In the genomic region with DNA sequence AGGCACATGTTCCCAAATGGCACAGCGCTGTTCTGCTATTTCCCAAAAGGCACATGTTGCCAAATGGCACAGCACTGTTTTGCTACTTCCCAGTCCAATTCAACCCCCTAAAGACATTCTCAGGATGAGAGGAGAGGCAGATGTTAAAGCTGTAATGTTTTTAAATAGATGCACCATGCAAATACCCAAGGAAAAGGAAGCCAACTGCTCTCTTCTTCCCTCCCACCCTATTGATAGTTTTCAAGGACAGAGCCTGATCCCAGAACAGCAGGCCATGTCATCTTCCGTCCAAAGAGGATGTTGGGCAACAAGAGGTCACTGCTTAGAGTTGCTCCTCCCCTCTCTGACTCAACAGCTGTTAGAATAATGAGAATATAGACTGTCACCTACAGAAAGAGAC, we compare ENCODE assay signal across 21 mouse cellular contexts.
A peak's percentile ranks its signal among the peaks of the same experiment; 100 is the strongest.
DNase-seq lines count a peak whose midpoint lies in the region.
"Had no signal": no experiment of that assay in that cellular context is flagged by ENCODE, and none has a peak within 500 bp of the region (broad histone marks: within the 10 kb centered on the region; RNA-seq: fewer than 3 reads in every experiment).

No protein-coding gene starts in this region.

- no peaks in the 10 kb centered on the region for H3K27me3 ChIP-seq in heart, embryonic 10.5 days (ENCODE audit: insufficient read depth, poor library complexity, severe bottlenecking)
- H3K27me3 ChIP-seq: embryonic facial prominence, embryonic 12.5 days; embryonic facial prominence, embryonic 15.5 days; heart, embryonic 13.5 days; hindbrain, embryonic 12.5 days; hindbrain, embryonic 15.5 days had no signal

- H3K27ac ChIP-seq in heart, embryonic 10.5 days = no peak overlapping the region
- H3K27ac ChIP-seq: embryonic facial prominence, embryonic 12.5 days; embryonic facial prominence, embryonic 15.5 days; heart, embryonic 13.5 days; hindbrain, embryonic 12.5 days; hindbrain, embryonic 15.5 days had no signal

- peak; percentile 9 for DNase-seq in adrenal gland, postnatal 14 days
- no peak for DNase-seq in adrenal gland, postnatal 36 days
- peak; percentile 12 for DNase-seq in heart, adult 8-10 months (ENCODE audit: low spot score)
- no peak for DNase-seq in heart, embryonic 10.5 days (ENCODE audit: low spot score)
- peak; percentile 3 to 10 for DNase-seq in heart, postnatal 10 days
- DNase-seq in heart, postnatal 14 days = no peak
- DNase-seq in left cerebral cortex, postnatal 14 days (ENCODE audit: low spot score in 2 of 2) = no peak
- DNase-seq: adrenal gland, adult 2 months; cerebellum, adult 11 months; cerebellum, adult 2 months; cerebellum, adult 9-11 months; cerebellum, postnatal 25 days; forebrain, postnatal 0 days; gastrocnemius, postnatal 10 days; gastrocnemius, postnatal 36 days; kidney, adult 2 months had no signal

- intact Hi-C loops in heart, postnatal 10 days (cut with DNase I) = loop anchor here (5.0 to 10.0 kb wide), 2 partner anchors 310 to 902 kb away; partner anchors contain the start of gene Setmar
- intact Hi-C loops in heart, postnatal 14 days (cut with DNase I) = no loop called here
- intact Hi-C loops in left cerebral cortex, postnatal 14 days (cut with DNase I) = no loop called here

- H3K4me3 ChIP-seq in heart, embryonic 10.5 days = no peak overlapping the region
- H3K4me3 ChIP-seq: embryonic facial prominence, embryonic 12.5 days; embryonic facial prominence, embryonic 15.5 days; heart, embryonic 13.5 days; hindbrain, embryonic 12.5 days; hindbrain, embryonic 15.5 days had no signal

- no peaks in the 10 kb centered on the region for H3K4me1 ChIP-seq in heart, embryonic 10.5 days
- H3K4me1 ChIP-seq: embryonic facial prominence, embryonic 12.5 days; embryonic facial prominence, embryonic 15.5 days; heart, embryonic 13.5 days; hindbrain, embryonic 12.5 days; hindbrain, embryonic 15.5 days had no signal

- H3K9me3 ChIP-seq in heart, embryonic 10.5 days = no peaks in the 10 kb centered on the region
- H3K9me3 ChIP-seq: embryonic facial prominence, embryonic 12.5 days; embryonic facial prominence, embryonic 15.5 days; heart, embryonic 13.5 days; hindbrain, embryonic 12.5 days; hindbrain, embryonic 15.5 days had no signal

- no peaks in the 10 kb centered on the region for H3K36me3 ChIP-seq in heart, embryonic 10.5 days
- H3K36me3 ChIP-seq: embryonic facial prominence, embryonic 12.5 days; embryonic facial prominence, embryonic 15.5 days; heart, embryonic 13.5 days; hindbrain, embryonic 12.5 days; hindbrain, embryonic 15.5 days had no signal

- 72% methylated on average over 2 of the region's 2 CpGs for WGBS in heart, embryonic 10.5 days

Comparison
In these comparisons a context has a peak if more than half of its experiments do, and no peak if none do; other contexts are left out.
1. DNase-seq: peak in adrenal gland, postnatal 14 days (single experiment), heart, adult 8-10 months (single experiment) and heart, postnatal 10 days (2 of 2); none in adrenal gland, postnatal 36 days (0 of 2), heart, embryonic 10.5 days (single experiment), heart, postnatal 14 days (0 of 2) and left cerebral cortex, postnatal 14 days (0 of 2).